Mouse (Mus musculus) G1E (cell line): ENCODE measurements at regions not wholly inside any gene's neighbourhood (a gene's known extent, or its start where the extent isn't known, plus 50 kb on each side); places are given as distances from the start of the nearest gene placed in this dataset.
"Not testable (repeated sequence)": the region's sequence is repeated elsewhere in the genome, so short reads cannot be mapped to it uniquely, and the experiment has no call there.

Experiments used
- ATAC-seq: 2 replicates; pipeline ENCODE4 v1.8.0; 2016; ENCODE audit warnings: mild to moderate bottlenecking; ENCODE audit not compliant: insufficient number of reproducible peaks, poor library complexity, low FRiP score, severe bottlenecking; ENCODE audit errors: extremely low read depth
- DNase-seq: peaks from one replicate; pipeline ENCODE4 v3.0.0; 2012; ENCODE audit warnings: low spot score
- H3K27me3 ChIP-seq: 2 replicates; pipeline ENCODE4 v1.6.1; 2012; ENCODE audit warnings: mild to moderate bottlenecking, low read length, inconsistent platforms; ENCODE audit not compliant: insufficient read depth
- H3K36me3 ChIP-seq: replicated peaks from 2 replicates; pipeline ENCODE3; 2012; ENCODE audit warnings: mild to moderate bottlenecking, inconsistent platforms
- H3K4me1 ChIP-seq: 2 replicates; pipeline ENCODE4 v1.6.1; 2012; ENCODE audit warnings: low read depth, low read length, inconsistent platforms, mixed read lengths; ENCODE audit not compliant: insufficient read depth
- H3K4me3 ChIP-seq: 2 replicates; pipeline ENCODE4 v1.5.1; 2012; ENCODE audit warnings: low read depth, mild to moderate bottlenecking, inconsistent platforms, low read length, moderate library complexity, mixed read lengths
- H3K9me3 ChIP-seq: replicated peaks from 2 replicates; pipeline ENCODE4 v1.6.1; 2012; ENCODE audit warnings: inconsistent platforms
- CTCF ChIP-seq: IDR thresholded peaks from 2 replicates; pipeline ENCODE4 v1.5.1; 2012; ENCODE audit warnings: low read depth, low read length, inconsistent platforms, mixed read lengths
- GATA1 ChIP-seq: IDR thresholded peaks from 2 replicates; pipeline ENCODE4 v1.6.1; 2012; ENCODE audit warnings: borderline replicate concordance, low read length, inconsistent platforms, mixed read lengths
- GATA2 ChIP-seq: IDR thresholded peaks from 2 replicates; pipeline ENCODE4 v1.6.1; 2012; ENCODE audit warnings: low read depth, low read length, inconsistent platforms, borderline replicate concordance
- POLR2AphosphoS5 ChIP-seq: IDR thresholded peaks from 2 replicates; pipeline ENCODE4 v1.6.1; 2012; ENCODE audit warnings: low read depth, low read length, inconsistent platforms; ENCODE audit not compliant: insufficient replicate concordance
- TAL1 ChIP-seq: conservative IDR thresholded peaks from 2 replicates; pipeline ENCODE4 v1.6.1; 2012; ENCODE audit warnings: low read depth, low read length, inconsistent platforms, mixed read lengths

GRCm38 (mm10) chrX:145938992-145939391 is 434.0 kb upstream of the Amot start:
- H3K4me1 ChIP-seq, DNase-seq, H3K27me3 ChIP-seq, H3K4me3 ChIP-seq, H3K9me3 ChIP-seq, H3K36me3 ChIP-seq: not testable (repeated sequence)
- ATAC-seq, result peak; percentile 28; the same call in 1 of the 2 replicates

- H3K36me3 ChIP-seq, result no peaks in the 10 kb centered on the region
- no peak overlapping the region for H3K4me3 ChIP-seq
- no peak for TF ChIP-seq TAL1
- TF ChIP-seq GATA2, result no peak
- no peak for TF ChIP-seq POLR2AphosphoS5
- no peak for TF ChIP-seq GATA1
- TF ChIP-seq CTCF, result no peak
- no peak for DNase-seq
- no peaks in the 10 kb centered on the region for H3K9me3 ChIP-seq
- peaks cover 5% of the 10 kb centered on the region; the same call in 1 of the 2 replicates for H3K4me1 ChIP-seq
- peak; percentile 15 for ATAC-seq
- no peaks in the 10 kb centered on the region for H3K27me3 ChIP-seq
Observed at GRCm38 (mm10) chrX:145938295-145938966, 433.4 kb upstream of the Amot start.
